Mouse (Mus musculus) cerebellum, adult 2 months (tissue): ENCODE measurements at regions not wholly inside any gene's neighbourhood (a gene's known extent, or its start where the extent isn't known, plus 50 kb on each side); places are given as distances from the start of the nearest gene placed in this dataset.

ENCODE experiments used
- DNase-seq, 2 experiments: peaks; one replicate each; pipeline ENCODE4 v3.0.0; 2021
- H3K27ac ChIP-seq: fragments of 200-500 bp; 2 replicates; pipeline ENCODE4 v1.5.1; 2012; ENCODE audit warnings: low read length, control low read depth, inconsistent platforms; ENCODE audit not compliant: insufficient read depth
- H3K27me3 ChIP-seq: fragments of 200-500 bp; 2 replicates; pipeline ENCODE4 v1.6.1; 2012; ENCODE audit warnings: inconsistent platforms, mild to moderate bottlenecking, low read length, moderate library complexity; ENCODE audit not compliant: control insufficient read depth, insufficient read depth
- H3K4me1 ChIP-seq: fragments of 200-500 bp; 2 replicates; pipeline ENCODE4 v1.6.1; 2011; ENCODE audit warnings: low read length; ENCODE audit not compliant: control insufficient read depth, insufficient read depth
- H3K4me3 ChIP-seq: fragments of 200-500 bp; replicated peaks from 2 replicates; pipeline ENCODE3; 2011; ENCODE audit warnings: mild to moderate bottlenecking, low read depth, low read length, control low read depth; ENCODE audit not compliant: insufficient read depth
- CTCF ChIP-seq: fragments of 200-500 bp; IDR thresholded peaks from 2 replicates; pipeline ENCODE4 v1.5.1; 2011; ENCODE audit warnings: low read depth, mild to moderate bottlenecking, control low read depth, low read length, moderate library complexity, borderline replicate concordance; ENCODE audit not compliant: insufficient read depth
- POLR2A ChIP-seq: fragments of 200-500 bp; IDR thresholded peaks from 2 replicates; pipeline ENCODE4 v1.6.1; 2011; ENCODE audit warnings: low read length, control low read depth, borderline replicate concordance; ENCODE audit not compliant: insufficient read depth
- WGBS: fragments of 180-500 bp; shearing (Covaris S2); methylation state at CpG from one replicate; pipeline ENCODE4 v1.1.7; 2018; 5-methylcytosine and 5-hydroxymethylcytosine counted together

DNA sequence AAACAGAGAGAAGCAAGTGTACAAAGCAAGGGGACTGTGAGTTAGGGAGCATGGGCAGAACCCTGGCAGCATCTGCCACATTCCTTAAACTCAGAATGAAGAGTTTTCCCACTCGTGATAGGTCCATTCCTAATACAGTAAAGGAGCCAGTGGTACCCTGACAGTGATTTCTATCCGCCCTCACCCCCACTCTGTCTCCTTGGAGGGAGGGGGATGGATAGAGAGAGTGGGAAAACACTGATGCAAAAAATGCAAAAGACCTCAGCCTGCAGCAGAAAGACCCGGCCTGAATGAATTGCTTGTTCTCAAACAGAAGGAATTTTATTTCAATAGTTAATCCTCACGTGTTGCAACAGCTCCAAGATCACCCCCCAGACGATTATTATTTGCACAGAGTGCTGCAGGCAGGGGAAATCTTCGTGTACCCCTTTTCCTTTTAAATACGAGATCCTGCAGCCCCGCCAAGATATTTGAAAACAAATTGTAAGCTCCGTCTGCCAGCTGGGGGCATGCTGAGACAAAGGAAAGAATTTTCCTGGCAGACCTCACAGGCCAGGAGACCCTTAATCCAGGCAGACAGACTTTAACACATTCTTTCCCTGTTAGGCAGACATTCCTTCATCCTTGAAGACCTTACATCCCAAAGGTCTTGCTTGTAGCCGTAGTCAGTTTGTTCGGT, 68.4 kb upstream of the Kiz start:
- Histone ChIP-seq H3K27ac (no peak overlapping the region), H3K4me1 (no peaks in the 10 kb centered on the region), H3K27me3 (no peaks in the 10 kb centered on the region), H3K4me3 (no peak overlapping the region)
- TF ChIP-seq CTCF (no peak), POLR2A (no peak)
- WGBS, result 11% methylated on average over 11 of the region's 11 CpGs
- no peak for DNase-seq

DNA sequence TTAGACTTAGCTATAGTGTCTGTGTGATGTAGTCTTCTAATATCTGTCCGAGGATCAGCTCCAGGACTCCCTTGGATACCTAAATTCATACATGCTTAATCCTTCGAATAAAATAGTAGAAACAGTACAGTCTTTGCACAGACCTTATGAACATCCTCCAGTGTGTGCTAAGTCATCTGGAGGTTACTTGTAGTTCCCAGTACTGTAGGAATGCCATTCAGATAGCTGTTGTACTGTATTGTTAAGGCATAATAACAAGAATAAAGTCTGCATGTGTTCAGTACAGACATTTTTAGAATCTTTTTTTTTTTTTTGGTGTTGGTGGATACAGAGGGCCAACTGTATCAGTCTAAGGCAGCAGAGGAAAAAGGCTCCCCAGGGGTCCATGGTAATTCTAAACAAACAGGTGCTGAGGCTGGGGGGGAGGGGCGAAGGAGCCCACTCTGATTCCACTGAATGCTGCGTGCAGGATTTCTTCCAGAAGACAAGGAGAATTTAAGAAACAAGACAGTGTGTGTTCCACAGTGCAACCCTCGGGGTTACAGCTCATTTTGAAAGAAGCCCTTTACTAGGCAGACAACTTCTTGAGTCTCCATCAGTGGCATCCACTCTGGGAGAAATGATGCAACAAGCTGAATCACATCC, 67.7 kb upstream of the Kiz start:
- H3K27ac ChIP-seq, result no peak overlapping the region
- TF ChIP-seq CTCF (no peak), POLR2A (no peak)

DNA sequence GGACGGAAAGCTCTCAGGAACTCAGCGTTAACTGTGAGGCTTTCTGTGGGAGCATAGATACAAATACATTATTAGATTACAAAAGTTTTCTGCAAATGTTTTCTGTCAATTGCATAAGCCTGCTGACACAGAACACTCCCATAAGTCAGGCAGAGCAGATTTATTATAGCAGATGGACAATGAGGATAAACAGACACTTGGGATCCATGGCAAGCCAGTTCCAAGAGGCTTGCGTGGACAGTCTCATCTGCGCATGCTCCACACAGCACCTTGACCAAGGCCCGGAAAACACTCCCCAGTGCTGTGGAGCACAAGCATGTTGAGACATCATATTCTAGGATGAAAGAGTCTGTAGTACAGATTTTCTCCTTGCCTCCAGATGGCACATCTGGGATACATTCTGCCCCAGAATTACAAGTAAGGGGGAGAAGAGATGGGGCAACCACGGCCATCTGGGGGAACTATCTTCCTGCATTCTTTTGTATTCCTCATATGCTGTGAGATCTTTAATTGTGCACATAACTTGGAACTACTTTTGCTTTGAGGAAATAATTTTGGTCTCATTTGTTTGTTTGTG, 62.7 kb upstream of the Kiz start:
- 75% methylated on average over 6 of the region's 6 CpGs for WGBS
- DNase-seq, result no peak
- H3K27me3 ChIP-seq, result no peaks in the 10 kb centered on the region
- TF ChIP-seq CTCF, result no peak
- no peaks in the 10 kb centered on the region for H3K4me1 ChIP-seq
- H3K27ac ChIP-seq, result no peak overlapping the region
- no peak overlapping the region for H3K4me3 ChIP-seq

More for the DNA sequence above, 67.7 kb upstream of the Kiz start:
- Histone ChIP-seq H3K4me1 (no peaks in the 10 kb centered on the region), H3K4me3 (no peak overlapping the region), H3K27me3 (no peaks in the 10 kb centered on the region)
- no peak for DNase-seq
- 48% methylated on average over 5 of the region's 5 CpGs for WGBS

DNA sequence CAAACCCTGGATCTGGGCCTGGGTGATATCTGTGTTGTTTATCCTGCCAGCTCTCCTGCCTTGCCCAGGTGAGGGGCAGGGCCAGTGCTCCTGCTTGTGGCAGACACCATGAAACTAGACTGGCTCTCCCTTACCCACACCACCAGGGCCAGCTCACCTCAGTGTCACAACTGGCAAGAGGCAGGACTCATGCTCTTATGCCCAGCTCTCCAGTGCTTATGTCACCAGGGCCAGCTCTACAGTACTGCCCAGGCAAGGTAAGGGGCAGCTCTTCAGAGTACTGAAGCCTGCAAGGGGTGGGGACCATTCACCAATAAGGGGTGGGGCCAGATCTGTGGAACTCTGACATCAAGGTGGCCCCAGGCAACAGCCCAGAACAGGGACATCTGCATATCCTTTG, 52.7 kb upstream of the Kiz start:
- DNase-seq, result no peak
- Histone ChIP-seq H3K27ac (no peak overlapping the region), H3K27me3 (no peaks in the 10 kb centered on the region), H3K4me1 (no peaks in the 10 kb centered on the region), H3K4me3 (no peak overlapping the region)
- no peak for TF ChIP-seq POLR2A
- no peak for TF ChIP-seq CTCF
